Mouse (Mus musculus) hematopoietic stem cell, adult 5-6 weeks (primary cell): ENCODE data around the gene Slc37a2. TPM values are rescaled to one million over a fixed set of nuclear protein-coding genes. Genes with fewer than 3 reads are reported as not detected.
"Not testable (repeated sequence)": the region's sequence is repeated elsewhere in the genome, so short reads cannot be mapped to it uniquely, and the experiment has no call there.

ENCODE experiments used
- ATAC-seq, 2 experiments: fragments of 125-278 bp in 1 of 2; replicated peaks in 1 of 2; 2 replicates each; pipeline ENCODE4 v1.8.0; 2016 to 2017; ENCODE audit warnings: inconsistent platforms in 2 of 2, mild to moderate bottlenecking in 2 of 2, moderate number of reproducible peaks in 2 of 2, low read depth in 1 of 2, moderate TSS enrichment in 1 of 2; ENCODE audit not compliant: low FRiP score in 2 of 2, poor library complexity in 2 of 2, severe bottlenecking in 2 of 2, insufficient read depth in 1 of 2, low TSS enrichment in 1 of 2
- total RNA-seq: library from RNA; stranded (forward); fragments of 172-1452, 232-1000 nt; gene quantifications from 2 replicates; pipeline ENCODE4 v1.2.3, GENCODE M21; 2017

The Slc37a2 gene
- 0.55 and 0.69 TPM in 2 replicates for total RNA-seq

DNA sequence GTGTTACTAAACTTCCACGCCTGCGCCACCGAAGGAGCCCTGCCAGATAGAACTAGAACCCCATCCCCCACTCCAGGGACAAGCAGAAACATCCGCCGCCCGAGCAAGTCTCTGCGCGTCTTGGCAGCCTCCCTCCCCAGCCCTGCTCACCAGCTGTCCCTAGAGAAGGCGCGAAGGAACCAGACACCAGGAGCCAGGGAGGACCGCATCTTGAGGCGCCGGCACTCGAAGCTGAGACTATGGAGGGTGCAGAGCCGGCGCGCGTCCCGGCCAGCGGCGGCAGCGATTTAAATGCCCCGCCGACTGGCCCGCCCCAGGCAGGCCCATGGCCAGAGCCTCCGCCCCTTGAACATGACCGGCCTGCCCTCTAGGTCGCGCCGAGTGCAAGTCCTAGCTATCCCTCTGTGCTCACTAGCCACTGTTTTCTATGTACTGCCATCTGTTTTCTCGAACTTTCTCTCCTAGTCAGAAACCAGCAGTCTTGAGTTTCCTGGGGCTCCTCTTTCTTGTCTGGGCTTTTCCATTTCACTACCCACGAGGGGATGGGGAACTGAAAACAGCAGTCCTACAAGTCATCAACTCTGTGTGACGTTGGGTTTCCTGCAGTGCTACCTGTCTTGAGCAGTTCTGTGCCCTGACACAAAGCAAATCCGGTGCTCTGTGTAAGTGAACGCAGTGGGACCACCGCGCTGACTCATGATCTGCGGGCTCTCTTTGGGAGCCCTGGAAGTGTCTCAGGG, at the start of gene Slc37a2:
Slc37a2 (minus strand) TSS at position 590 of the 740 bp plus-strand sequence.
- ATAC-seq, result peak; percentile 76 to 85

DNA sequence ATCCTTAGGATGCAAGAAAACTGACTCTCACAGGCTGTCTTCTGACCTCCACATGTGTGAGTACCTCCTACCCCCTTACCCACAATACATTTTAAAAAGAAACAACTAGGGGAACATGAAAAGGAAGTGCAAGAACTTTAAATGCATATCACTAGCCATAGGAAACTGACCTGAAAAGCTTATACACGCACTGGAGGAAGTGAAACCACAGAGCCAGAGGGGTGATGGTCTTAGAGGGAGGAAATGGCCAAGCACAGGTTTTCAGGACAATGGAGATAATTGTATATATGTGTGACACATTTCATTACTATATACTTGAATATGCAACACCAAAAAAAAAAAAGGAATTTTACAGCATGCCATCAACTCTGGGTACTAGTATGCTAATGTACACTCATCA, 46.2 kb upstream of the Slc37a2 start:
- no peak for ATAC-seq

DNA sequence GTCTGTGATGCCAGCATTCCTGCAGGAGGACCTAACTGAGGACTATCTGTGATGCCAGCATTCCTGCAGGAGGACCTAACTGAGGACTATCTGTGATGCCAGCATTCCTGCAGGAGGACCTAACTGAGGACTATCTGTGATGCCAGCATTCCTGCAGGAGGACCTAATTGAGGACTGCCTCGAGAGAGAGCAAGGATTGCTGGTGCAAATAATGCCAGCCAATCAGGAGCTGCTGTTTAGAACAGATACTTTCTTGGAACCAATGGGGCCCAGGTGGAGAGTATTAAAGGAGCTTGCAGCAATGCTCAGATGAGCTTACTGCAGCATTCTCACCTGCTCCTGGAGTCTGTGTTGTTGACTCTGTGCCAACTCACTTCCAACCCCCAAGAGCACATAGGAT, 45.0 kb upstream of the Slc37a2 start:
- not testable (repeated sequence) for ATAC-seq

DNA sequence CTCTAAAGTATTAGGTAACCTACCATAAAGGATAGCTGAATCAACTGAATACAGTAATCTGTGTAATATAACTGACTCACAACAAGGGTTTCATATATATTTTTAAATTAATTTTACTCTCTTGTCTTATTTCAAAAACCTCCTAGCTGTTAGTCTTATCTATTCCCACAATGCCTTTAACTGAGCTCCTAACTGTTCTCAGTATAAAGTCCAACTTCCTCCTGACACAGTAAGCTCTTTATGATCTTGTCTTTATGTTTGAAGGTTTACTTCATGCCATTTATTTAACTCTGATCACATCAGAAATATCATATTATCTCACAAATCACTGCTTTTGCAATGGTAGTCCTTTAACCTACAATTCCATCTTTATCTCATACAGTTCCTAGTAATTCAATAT, 40.0 kb upstream of the Slc37a2 start:
- ATAC-seq, result no peak

DNA sequence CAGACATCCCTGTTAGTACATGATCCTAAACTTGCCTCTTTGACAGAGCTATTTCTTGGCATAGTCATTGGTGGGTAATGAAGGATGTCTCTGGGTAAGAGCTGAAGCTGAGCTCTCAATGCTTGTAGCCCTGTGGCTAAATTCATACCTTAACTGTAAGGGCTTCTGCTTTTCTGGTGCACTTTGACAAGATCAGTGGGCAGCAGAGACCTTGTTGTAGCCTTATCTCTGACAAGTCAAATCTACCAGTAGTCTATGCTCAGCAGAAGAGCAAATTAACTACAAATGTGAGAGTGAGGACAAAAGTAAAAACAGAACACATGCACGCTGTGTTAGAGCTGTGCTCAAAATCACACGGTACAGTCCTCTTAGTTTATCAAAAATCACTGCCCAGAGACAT, 11.1 kb upstream of the Slc37a2 start:
- ATAC-seq, result no peak

DNA sequence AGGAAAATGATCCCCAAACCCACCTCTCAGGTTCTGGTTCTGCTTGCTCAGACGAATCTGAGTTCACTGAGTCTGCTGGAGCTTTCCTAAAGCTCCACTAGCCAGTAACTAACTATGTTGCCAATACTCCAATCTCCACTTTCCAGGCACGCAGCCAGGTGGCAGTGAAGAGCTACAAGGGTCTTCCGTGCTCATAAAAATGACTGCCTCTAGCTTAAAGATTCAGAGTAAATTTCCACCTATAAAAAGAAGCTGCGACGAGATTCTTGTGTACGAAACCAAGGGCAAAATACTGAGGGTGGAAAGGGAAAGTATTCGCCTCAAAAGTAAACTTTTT, 319 bp upstream of the Slc37a2 start:
- ATAC-seq, result peak; percentile 82 to 86

DNA sequence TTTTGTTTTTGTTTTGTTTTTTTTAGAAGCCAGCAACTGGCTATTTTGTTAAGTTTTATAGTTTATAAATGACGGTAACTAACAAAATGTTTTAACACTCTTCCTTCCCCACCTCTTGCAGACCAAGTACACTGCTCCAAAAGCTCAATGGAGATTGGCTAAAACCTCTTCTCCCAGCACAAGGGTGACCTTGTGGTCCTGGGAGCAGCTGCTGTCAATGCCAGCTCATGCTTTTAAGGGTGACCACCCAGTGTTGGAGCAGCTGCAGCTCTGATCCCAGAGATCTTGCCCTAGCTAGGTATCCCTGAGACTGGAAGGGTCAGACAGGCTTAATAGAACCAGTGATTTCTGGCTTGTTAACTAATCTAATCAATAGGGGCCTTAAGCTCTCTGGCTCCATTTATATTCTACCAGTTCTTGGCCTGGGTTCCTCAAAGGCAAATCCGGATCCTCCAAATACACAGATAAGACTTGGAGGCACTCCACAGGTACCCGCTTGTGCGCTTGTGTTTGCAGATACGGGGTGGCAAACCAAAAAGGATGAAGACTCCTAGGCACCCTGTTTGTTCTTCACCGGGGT, 917 bp downstream of the Slc37a2 start:
- no peak for ATAC-seq

DNA sequence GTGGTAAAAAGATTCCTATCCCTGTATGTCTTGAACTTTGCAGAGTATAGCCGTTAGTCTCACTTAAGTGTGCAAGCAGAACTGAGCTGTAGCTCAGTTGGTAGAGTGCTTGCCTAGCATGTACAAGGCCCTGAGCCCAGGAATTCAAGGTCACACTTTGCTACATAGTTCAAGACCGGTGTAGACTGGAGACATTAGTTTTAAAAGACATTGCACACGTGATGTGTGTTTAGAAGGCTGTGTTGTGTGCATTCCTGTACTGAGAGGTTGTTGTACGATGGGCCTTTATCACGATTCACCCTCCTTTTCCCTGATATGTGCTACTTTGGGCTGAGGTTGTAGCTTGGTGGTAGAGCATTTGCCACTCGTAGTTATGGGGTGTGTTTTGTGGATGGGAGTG, 4.9 kb downstream of the Slc37a2 start:
- ATAC-seq, result no peak

DNA sequence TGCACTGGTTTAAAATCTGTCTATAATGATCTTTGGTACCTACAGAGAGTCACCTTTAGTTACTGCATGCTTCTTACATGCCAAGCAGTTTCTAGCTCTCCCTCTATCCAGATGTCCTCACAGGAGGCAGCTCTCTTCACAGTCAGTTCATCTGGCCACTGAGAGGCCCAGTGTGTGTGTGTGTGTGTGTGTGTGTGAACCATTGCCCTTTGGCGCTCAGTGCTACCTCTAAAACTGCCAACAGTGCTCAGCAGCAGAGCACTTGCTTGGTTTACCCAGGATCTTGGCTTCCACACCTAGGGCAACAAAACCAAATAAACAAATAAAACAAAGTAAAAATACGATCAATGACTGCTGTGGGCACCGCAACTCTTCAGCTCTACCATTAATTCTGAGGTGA, 5.6 kb downstream of the Slc37a2 start:
- ATAC-seq, result no peak

DNA sequence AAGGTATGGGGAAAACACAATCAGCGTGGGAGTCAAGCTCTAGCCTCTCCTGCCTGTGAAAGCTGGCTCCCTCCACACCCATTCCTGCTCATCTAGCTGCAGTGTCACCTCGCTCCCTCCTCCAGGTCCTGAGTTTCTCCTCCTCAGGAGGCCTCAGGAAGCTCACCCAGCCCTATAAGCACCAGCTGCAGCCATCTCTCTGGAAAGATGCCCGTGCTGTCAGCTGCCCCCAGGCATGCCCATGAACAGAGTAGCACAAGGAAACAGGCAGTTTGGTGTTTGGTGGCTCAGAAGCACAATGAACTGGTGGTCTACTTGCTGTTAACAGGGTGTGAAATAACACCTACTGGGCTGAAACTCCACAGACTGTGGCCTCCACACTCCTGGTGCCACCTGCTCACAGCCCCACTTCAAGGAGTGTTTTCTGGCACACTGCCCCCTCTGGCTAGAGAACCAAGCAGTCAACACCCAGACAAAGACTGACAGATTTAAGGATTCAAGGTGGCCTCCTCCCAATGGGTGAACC, 7.1 kb downstream of the Slc37a2 start:
- ATAC-seq, result no peak

DNA sequence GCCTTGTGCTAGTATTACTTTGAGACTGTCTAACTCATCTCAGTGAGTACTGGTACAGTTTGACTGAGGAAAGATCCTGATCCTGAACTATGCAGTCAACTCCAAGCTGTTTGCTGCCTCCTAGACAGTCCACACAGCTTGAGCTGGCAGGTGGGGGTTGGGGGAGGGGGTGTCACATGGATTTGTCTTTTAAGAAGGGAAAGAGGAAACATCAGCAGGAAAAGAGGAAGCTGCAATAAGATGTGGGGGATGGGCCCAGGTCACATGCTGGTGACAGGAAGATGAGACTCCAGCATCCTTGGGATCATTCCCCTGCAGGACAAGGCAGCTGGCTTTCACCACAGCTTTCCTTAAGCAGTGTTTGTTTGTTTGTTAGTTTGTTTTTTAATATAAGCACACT, 8.1 kb downstream of the Slc37a2 start:
- peak; percentile 50 to 61 for ATAC-seq

DNA sequence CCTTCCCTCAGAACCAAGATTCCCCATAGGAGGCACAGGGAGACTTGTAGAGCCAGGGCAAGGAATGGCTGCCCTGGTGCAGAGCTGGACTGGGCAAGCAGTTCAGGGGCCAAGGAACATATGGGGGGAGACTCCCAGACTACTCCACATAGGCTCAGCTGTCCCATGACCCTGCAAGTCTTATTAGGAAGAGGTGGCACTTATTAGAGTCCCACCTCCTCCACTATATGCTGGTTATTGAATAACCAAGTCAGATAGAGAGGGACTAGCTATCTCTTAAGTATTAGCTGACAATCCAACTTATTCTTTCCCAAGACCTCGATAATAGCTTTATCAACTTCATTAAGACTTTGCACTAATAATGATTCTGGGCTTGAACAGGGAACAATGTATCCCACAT, 9.7 kb downstream of the Slc37a2 start:
- no peak for ATAC-seq

DNA sequence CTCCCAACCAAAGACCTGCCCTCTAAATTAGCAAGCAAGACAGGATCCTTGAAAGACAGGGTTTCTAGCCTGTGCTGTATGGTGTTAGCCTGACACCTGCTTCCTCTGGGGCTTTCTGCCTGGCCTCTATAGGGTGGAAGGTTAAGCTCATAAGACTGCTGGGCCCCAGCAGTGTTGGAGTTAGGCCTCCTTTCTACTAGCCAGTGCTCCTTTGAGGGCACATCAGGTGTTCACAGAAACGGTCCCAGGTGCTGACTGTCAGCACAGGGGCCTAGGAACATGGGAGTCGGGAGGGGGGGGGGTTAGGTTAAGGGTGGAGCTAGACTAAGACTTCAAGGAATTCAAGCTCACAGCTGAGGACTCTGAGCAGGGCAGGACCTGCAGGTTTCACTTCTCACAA, 10.1 kb downstream of the Slc37a2 start:
- no peak for ATAC-seq

DNA sequence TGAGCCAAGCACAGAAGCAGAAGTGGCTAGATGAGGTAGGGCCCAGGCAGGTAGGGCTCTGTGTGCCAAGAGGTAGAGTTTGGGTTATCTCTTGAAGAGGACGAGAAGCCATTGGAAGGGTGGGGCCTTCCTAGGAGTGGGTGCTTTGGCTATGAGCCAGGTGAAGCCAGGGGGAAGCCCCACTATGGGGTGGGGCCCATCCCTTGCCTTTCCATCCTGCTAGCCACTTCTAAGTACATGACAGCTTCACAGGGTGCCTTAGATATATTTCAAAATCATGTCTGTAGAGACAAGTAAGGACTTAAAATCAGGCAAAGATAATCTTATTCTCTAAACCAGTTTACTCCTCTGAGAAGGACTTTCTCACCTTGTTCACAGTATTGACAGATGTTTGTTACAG, 10.9 kb downstream of the Slc37a2 start:
- ATAC-seq, result no peak

DNA sequence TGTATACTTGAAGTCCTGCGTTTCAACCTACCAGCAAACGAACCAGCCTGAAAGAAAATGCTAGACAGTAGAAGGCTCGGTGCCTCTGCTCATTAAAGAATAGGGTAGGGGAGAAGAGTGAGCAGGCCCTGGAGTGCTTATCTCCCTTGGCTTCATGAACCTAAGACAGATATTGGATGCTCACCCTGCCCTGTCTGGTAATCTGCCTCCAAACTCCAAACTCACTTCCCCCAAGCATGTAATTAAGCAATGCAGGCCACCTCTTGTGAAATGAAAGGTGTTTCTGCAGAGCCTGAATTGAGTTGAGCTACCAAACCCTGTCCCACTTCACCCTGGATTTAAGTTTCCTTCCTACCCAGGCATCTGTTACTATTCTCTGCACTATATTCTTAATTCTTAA, 12.8 kb downstream of the Slc37a2 start:
- ATAC-seq, result no peak

DNA sequence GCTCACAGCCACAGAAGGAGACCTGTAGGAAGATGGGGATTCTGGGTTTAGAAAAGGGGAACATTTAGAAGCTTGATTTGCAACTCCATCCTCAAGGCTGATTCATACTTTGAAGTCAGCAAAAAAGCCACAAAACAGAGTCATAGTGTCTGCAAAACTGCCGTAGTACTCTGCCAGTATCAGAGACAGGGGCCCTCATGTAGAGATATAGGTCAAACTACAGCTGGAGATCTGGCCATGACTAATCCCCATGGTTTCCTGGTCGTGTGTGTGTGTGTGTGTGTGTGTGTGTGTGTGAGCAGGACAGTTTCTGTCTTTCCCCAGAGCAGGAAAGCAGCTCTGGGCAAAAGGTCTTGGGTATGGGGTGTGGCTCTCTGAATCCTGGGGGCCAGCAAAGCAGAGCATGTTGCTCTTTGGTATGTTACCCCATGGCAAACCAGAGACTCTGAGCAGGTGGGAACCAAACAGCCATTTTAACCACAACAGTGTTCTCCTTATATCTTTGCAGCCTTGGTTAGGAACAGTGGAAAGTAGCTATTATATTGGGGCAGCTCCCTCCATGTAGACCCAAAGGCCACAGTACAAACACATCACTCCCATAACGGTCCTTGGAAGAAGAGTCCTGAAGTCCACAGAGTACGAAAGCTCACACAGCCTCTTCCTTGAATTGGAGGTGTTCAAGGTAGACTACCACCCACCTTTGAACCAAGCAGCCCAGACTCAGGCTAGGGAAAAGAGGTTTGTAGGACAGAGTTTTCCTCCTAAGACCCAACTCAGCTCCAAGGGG, 19.4 kb downstream of the Slc37a2 start:
- ATAC-seq, result no peak; a peak in 1 of 4 replicates

DNA sequence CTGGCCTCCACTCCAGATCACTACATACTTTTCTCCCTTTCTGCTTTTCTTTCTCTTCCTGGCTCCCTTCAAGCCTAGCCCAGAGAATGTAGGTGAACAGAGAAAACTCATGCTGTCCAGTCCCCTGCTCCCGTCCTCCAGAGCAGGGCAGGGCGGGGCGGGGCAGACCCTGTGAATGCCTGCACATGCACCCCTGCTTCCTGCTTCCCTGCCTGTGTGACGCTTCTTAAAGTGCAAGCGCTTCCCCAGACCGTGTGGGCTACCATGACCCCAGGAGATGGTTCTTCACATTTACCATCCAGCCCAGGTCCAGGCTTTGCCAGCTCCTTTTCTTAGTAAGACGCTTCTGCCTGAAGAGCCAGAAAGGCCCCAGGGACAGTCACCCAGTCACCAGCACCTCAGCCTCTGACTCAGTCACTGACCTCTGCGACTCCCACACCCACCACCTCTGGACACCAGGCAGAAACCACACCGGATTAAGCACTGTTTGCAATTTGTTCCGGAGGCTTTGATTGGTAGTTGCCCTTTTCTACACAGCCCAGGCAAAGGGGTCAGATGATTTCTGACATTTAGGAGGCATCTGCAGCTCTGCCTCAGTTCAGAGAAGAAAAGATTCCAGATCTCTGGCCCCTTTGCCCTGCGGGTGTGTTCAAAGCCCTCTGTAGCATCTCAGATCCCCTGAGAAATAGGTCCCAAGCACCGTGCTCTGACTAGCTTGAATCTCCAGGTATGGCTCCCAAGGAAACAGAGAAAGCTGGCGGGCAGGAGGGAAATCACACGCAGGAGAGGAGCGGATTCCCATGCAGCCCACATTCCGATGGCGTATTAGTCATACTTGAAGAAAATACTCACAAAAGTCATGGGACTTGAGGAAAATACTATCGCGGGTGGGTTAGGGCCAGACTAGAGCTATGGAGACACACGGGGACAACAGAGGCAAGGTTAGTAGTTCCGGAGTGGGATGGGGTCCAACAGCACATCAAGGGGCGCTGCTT, 23.0 kb downstream of the Slc37a2 start:
- no peak for ATAC-seq
